Mouse (Mus musculus) olfactory bulb, adult 2 months (tissue): ENCODE results near the gene Saysd1.

ENCODE experiments used
- CTCF ChIP-seq: fragments of 200-500 bp; IDR thresholded peaks from 2 replicates; pipeline ENCODE4 v1.5.1; 2012; ENCODE audit warnings: low read depth, mild to moderate bottlenecking, low read length, moderate library complexity; ENCODE audit not compliant: insufficient read depth
- POLR2A ChIP-seq: fragments of 200-500 bp; IDR thresholded peaks from 2 replicates; pipeline ENCODE4 v1.6.1; 2012; ENCODE audit warnings: mild to moderate bottlenecking, low read depth, low read length, moderate library complexity; ENCODE audit not compliant: insufficient read depth

DNA sequence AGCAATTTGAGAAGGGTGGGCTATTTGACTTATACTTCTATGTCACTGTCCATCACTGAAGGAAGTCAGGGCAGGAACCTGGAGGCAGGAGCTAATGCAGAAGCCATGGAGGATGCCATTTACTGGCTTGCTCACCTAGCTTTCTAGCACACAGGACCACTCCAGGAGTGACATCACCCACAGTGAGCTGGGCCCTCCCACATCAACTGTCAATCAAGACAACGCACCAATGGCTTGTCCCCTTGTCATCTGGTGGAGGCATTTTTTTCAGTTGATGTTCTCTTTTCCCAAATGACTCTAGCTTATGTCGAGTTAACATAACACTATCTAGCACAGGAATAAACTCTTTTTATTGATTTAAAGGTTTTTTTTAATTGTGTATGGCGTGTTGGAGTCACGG lies 30.9 kb upstream of the Saysd1 start:
- TF ChIP-seq POLR2A: no peak
- no peak for TF ChIP-seq CTCF
